13 mouse cellular contexts compared by ENCODE assay signal in genomic region chr2:141217490-141217889, GRCm38 (mm10).
A peak's percentile ranks its signal among the peaks of the same experiment; 100 is the strongest.
DNase-seq lines count a peak whose midpoint lies in the region; ATAC-seq lines count a peak whose summit lies in the region.
"Had no signal": no experiment of that assay in that cellular context is flagged by ENCODE, and none has a peak within 500 bp of the region (broad histone marks: within the 10 kb centered on the region; RNA-seq: fewer than 3 reads in every experiment).

No protein-coding gene starts in this region.

- 53% methylated on average over 2 of the region's 2 CpGs for WGBS in forebrain, embryonic 11.5 days
- WGBS in forebrain, embryonic 10.5 days, result 79% methylated on average over 2 of the region's 2 CpGs
- WGBS in forebrain, embryonic 13.5 days, result 29% methylated on average over 2 of the region's 2 CpGs
- 56% methylated on average over 2 of the region's 2 CpGs for WGBS in embryonic facial prominence, embryonic 10.5 days

- H3K4me3 ChIP-seq in forebrain, embryonic 11.5 days (ENCODE audit: low read depth, low read length), result no peak overlapping the region
- H3K4me3 ChIP-seq in forebrain, embryonic 10.5 days, result no peak overlapping the region
- no peak overlapping the region for H3K4me3 ChIP-seq in forebrain, embryonic 13.5 days
- no peak overlapping the region for H3K4me3 ChIP-seq in embryonic facial prominence, embryonic 10.5 days
- H3K4me3 ChIP-seq: gastrocnemius, adult 2 months; limb, embryonic 15.5 days had no signal

- no peak overlapping the region for H3K4me2 ChIP-seq in forebrain, embryonic 11.5 days (ENCODE audit: low read depth, low read length, severe bottlenecking)
- no peak overlapping the region for H3K4me2 ChIP-seq in forebrain, embryonic 13.5 days
- H3K4me2 ChIP-seq: limb, embryonic 15.5 days had no signal

- ATAC-seq in forebrain, embryonic 11.5 days (replicated peaks; ENCODE audit: low FRiP score), result peak; percentile 51
- ATAC-seq in forebrain, embryonic 13.5 days, result peak; percentile 90

- H3K27ac ChIP-seq in forebrain, embryonic 11.5 days (ENCODE audit: low read depth, low read length), result no peak overlapping the region
- no peak overlapping the region for H3K27ac ChIP-seq in forebrain, embryonic 10.5 days
- H3K27ac ChIP-seq in forebrain, embryonic 13.5 days, result no peak overlapping the region
- no peak overlapping the region for H3K27ac ChIP-seq in embryonic facial prominence, embryonic 10.5 days (replicated peaks)
- H3K27ac ChIP-seq: gastrocnemius, adult 2 months; limb, embryonic 15.5 days had no signal

- H3K36me3 ChIP-seq in forebrain, embryonic 11.5 days (ENCODE audit: control insufficient read depth, insufficient read depth, low read length), result no peaks in the 10 kb centered on the region
- no peaks in the 10 kb centered on the region; the same call in 1 of the 2 replicates for H3K36me3 ChIP-seq in forebrain, embryonic 10.5 days (replicated peaks)
- H3K36me3 ChIP-seq in forebrain, embryonic 13.5 days (ENCODE audit: poor library complexity, severe bottlenecking), result no peaks in the 10 kb centered on the region
- H3K36me3 ChIP-seq in embryonic facial prominence, embryonic 10.5 days (replicated peaks), result no peaks in the 10 kb centered on the region
- H3K36me3 ChIP-seq: limb, embryonic 15.5 days had no signal

- DNase-seq in forebrain, embryonic 11.5 days (ENCODE audit: low spot score), result no peak
- no peak for DNase-seq in forebrain, embryonic 10.5 days (ENCODE audit: extremely low spot score, low spot score)
- peak; percentile 51 for DNase-seq in cerebellum, adult 11-12 months
- DNase-seq in layer of hippocampus, adult 9-10 months (ENCODE audit: low spot score), result peak; percentile 32
- DNase-seq in adrenal gland, postnatal 36 days, result no peak
- DNase-seq in embryonic facial prominence, embryonic 10.5 days (ENCODE audit: low spot score), result no peak
- no peak for DNase-seq in heart, postnatal 10 days
- DNase-seq: adrenal gland, postnatal 14 days; gastrocnemius, adult 2 months; heart, postnatal 36 days; kidney, adult 8-10 months had no signal

- H3K27me3 ChIP-seq in forebrain, embryonic 11.5 days (ENCODE audit: control insufficient read depth, insufficient read depth, low read length), result no peaks in the 10 kb centered on the region
- H3K27me3 ChIP-seq in forebrain, embryonic 10.5 days (ENCODE audit: poor library complexity, severe bottlenecking), result no peaks in the 10 kb centered on the region
- H3K27me3 ChIP-seq in forebrain, embryonic 13.5 days, result no peaks in the 10 kb centered on the region
- no peaks in the 10 kb centered on the region for H3K27me3 ChIP-seq in embryonic facial prominence, embryonic 10.5 days (replicated peaks; ENCODE audit: low read depth, poor library complexity, severe bottlenecking)
- H3K27me3 ChIP-seq: limb, embryonic 15.5 days had no signal

- H3K4me1 ChIP-seq in forebrain, embryonic 11.5 days (replicated peaks; ENCODE audit: control insufficient read depth, insufficient read depth, low read length), result no peaks in the 10 kb centered on the region
- H3K4me1 ChIP-seq in forebrain, embryonic 10.5 days, result peaks cover 5% of the 10 kb centered on the region; the same call in 1 of the 2 replicates
- 0 out of 2 replicates have a peak, but pooled peaks cover 9% of the 10 kb centered on the region for H3K4me1 ChIP-seq in forebrain, embryonic 13.5 days
- 0 out of 2 replicates have a peak, but pooled peaks cover 3% of the 10 kb centered on the region for H3K4me1 ChIP-seq in embryonic facial prominence, embryonic 10.5 days
- H3K4me1 ChIP-seq: limb, embryonic 15.5 days had no signal

- H3K9ac ChIP-seq in forebrain, embryonic 11.5 days (ENCODE audit: low read length), result no peak overlapping the region
- no peak overlapping the region for H3K9ac ChIP-seq in forebrain, embryonic 13.5 days
- H3K9ac ChIP-seq: limb, embryonic 15.5 days had no signal

- H3K9me3 ChIP-seq in forebrain, embryonic 11.5 days (ENCODE audit: control insufficient read depth, low read length), result no peaks in the 10 kb centered on the region; the same call in 1 of the 2 replicates
- peaks cover 16% of the 10 kb centered on the region for H3K9me3 ChIP-seq in forebrain, embryonic 10.5 days
- H3K9me3 ChIP-seq in forebrain, embryonic 13.5 days (replicated peaks), result peaks cover 10% of the 10 kb centered on the region
- peaks cover 11% of the 10 kb centered on the region for H3K9me3 ChIP-seq in embryonic facial prominence, embryonic 10.5 days

- intact Hi-C loops in heart, postnatal 10 days (cut with DNase I), result no loop called here

Comparison
In these comparisons a context has a peak if more than half of its experiments do, and no peak if none do; other contexts are left out.
1. DNase-seq: peak in cerebellum, adult 11-12 months (single experiment) and layer of hippocampus, adult 9-10 months (single experiment); none in forebrain, embryonic 11.5 days (single experiment), forebrain, embryonic 10.5 days (single experiment), adrenal gland, postnatal 36 days (0 of 2), embryonic facial prominence, embryonic 10.5 days (single experiment) and heart, postnatal 10 days (0 of 2).